Mouse (Mus musculus) neural tube, embryonic 11.5 days (tissue): ENCODE results near the gene Col6a5. TPM values are rescaled to one million over a fixed set of nuclear protein-coding genes. Genes with fewer than 3 reads are reported as not detected.

Experiments used
- polyA plus RNA-seq: library from polyadenylated mRNA; unstranded; fragments of >200 nt; fragmentation: Nextera tagmentation; extraction: Ambion mirVana; gene quantifications from 2 replicates; pipeline ENCODE4 v1.2.1, GENCODE M21; 2014

The Col6a5 gene
- polyA plus RNA-seq, 1 experiment from 2014 or later: 0.09 TPM

Other genes with a start within 250 kb of the Col6a5 start
- 0.13 and 0.20 TPM in 2 replicates for gene Col6a6, start 132.5 kb downstream of the Col6a5 start, polyA plus RNA-seq
- 0.13 and 0.14 TPM in 2 replicates for gene Col6a4, start 136.1 kb upstream of the Col6a5 start, polyA plus RNA-seq
- 3.1 and 3.4 TPM in 2 replicates for gene Glyctk, start 197.5 kb upstream of the Col6a5 start, polyA plus RNA-seq
- gene Wdr82, start 210.3 kb upstream of the Col6a5 start, polyA plus RNA-seq: 25.2 and 26.2 TPM in 2 replicates
- gene Ppm1m, start 239.1 kb upstream of the Col6a5 start, polyA plus RNA-seq: 30.3 and 33.4 TPM in 2 replicates
- 62.1 and 63.9 TPM in 2 replicates for gene Twf2, start 242.5 kb upstream of the Col6a5 start, polyA plus RNA-seq